Mouse (Mus musculus): ENCODE results near the gene Tex10.
A peak's percentile ranks its signal among the peaks of the same experiment; 100 is the strongest.

The Tex10 gene

GRCm38 (mm10) chr4:48403066-48403640, 70.1 kb downstream of the Tex10 start:
- DNase-seq = no peak

GRCm38 (mm10) chr4:48396949-48397348, 76.3 kb downstream of the Tex10 start:
- no peak for DNase-seq

- DNase-seq = no peak
Observed at GRCm38 (mm10) chr4:48382506-48382905, 90.8 kb downstream of the Tex10 start.

GRCm38 (mm10) chr4:48380940-48381339, 92.3 kb downstream of the Tex10 start:
- DNase-seq = peak; percentile 76

Data from thymus, postnatal 4 days (tissue).